Mouse (Mus musculus): ENCODE data around the gene N4bp2l2. TPM values are rescaled to one million over a fixed set of nuclear protein-coding genes. Genes with fewer than 3 reads are reported as not detected.

The N4bp2l2 gene
- polyA plus RNA-seq, 1 experiment from 2014 or later: 49.9 TPM

- H3K9ac ChIP-seq (ENCODE audit: low read depth, low read length): no peak within 1 kb of the TSS
- no peaks in the 10 kb centered on the region for H3K36me3 ChIP-seq (ENCODE audit: control insufficient read depth, insufficient read depth, low read length)
- WGBS (ENCODE audit: insufficient replicate concordance): 90% methylated on average over 7 of the region's 7 CpGs
- no peaks in the 10 kb centered on the region for H3K9me3 ChIP-seq (replicated peaks; ENCODE audit: control insufficient read depth, low read length)
- ATAC-seq (replicated peaks; ENCODE audit: insufficient number of reproducible peaks, low FRiP score, low TSS enrichment): no peak
- no peak within 1 kb of the TSS for H3K27ac ChIP-seq (ENCODE audit: low read depth, low read length)
- H3K4me3 ChIP-seq (ENCODE audit: low read depth, low read length): no peak within 1 kb of the TSS
- H3K4me1 ChIP-seq (ENCODE audit: control insufficient read depth, insufficient read depth, low read length): peaks cover 3% of the 10 kb centered on the region; the same call in 1 of the 2 replicates
- H3K4me2 ChIP-seq: no peak within 1 kb of the TSS
- H3K27me3 ChIP-seq (ENCODE audit: control insufficient read depth, insufficient read depth, low read length): peaks cover 17% of the 10 kb centered on the region
Measured at GRCm38 (mm10) chr5:150597088-150597487, 68.9 kb downstream of the N4bp2l2 start, which contains the start of gene N4bp2l1. TSS of gene N4bp2l1 (minus strand) at chr5:150597188.

GRCm38 (mm10) chr5:150595366-150596016 is 70.5 kb downstream of the N4bp2l2 start:
- H3K4me1 ChIP-seq (ENCODE audit: control insufficient read depth, insufficient read depth, low read length): peaks cover 3% of the 10 kb centered on the region; the same call in 1 of the 2 replicates
- no peak overlapping the region for H3K27ac ChIP-seq (ENCODE audit: low read depth, low read length)
- WGBS (ENCODE audit: insufficient replicate concordance): 45% methylated on average over 11 of the region's 11 CpGs
- H3K4me2 ChIP-seq: no peak overlapping the region
- no peaks in the 10 kb centered on the region for H3K36me3 ChIP-seq (ENCODE audit: control insufficient read depth, insufficient read depth, low read length)
- H3K4me3 ChIP-seq (ENCODE audit: low read depth, low read length): no peak overlapping the region
- no peaks in the 10 kb centered on the region for H3K9me3 ChIP-seq (replicated peaks; ENCODE audit: control insufficient read depth, low read length)
- ATAC-seq (replicated peaks; ENCODE audit: insufficient number of reproducible peaks, low FRiP score, low TSS enrichment): no peak
- H3K27me3 ChIP-seq (ENCODE audit: control insufficient read depth, insufficient read depth, low read length): peaks cover 19% of the 10 kb centered on the region
- no peak overlapping the region for H3K9ac ChIP-seq (ENCODE audit: low read depth, low read length)

GRCm38 (mm10) chr5:150594649-150595339 is 71.2 kb downstream of the N4bp2l2 start:
- Histone ChIP-seq H3K36me3 (ENCODE audit: control insufficient read depth, insufficient read depth, low read length) (no peaks in the 10 kb centered on the region), H3K27me3 (ENCODE audit: control insufficient read depth, insufficient read depth, low read length) (peaks cover 19% of the 10 kb centered on the region), H3K9ac (ENCODE audit: low read depth, low read length) (peak overlapping the region; percentile 68), H3K27ac (ENCODE audit: low read depth, low read length) (no peak overlapping the region), H3K4me3 (ENCODE audit: low read depth, low read length) (peak overlapping the region; percentile 63), H3K4me1 (ENCODE audit: control insufficient read depth, insufficient read depth, low read length) (peaks cover 3% of the 10 kb centered on the region; the same call in 1 of the 2 replicates), H3K4me2 (peak overlapping the region; percentile 99), H3K9me3 (replicated peaks; ENCODE audit: control insufficient read depth, low read length) (no peaks in the 10 kb centered on the region)
- ATAC-seq (replicated peaks; ENCODE audit: insufficient number of reproducible peaks, low FRiP score, low TSS enrichment): no peak; the same call in 1 of the 2 replicates
- WGBS (ENCODE audit: insufficient replicate concordance): 7% methylated on average over 17 of the region's 17 CpGs

GRCm38 (mm10) chr5:150593756-150594648 is 72.0 kb downstream of the N4bp2l2 start:
- under 1% methylated on average over 88 of the region's 102 CpGs for WGBS (ENCODE audit: insufficient replicate concordance)
- Histone ChIP-seq H3K27ac (ENCODE audit: low read depth, low read length) (no peak overlapping the region), H3K4me3 (ENCODE audit: low read depth, low read length) (peak overlapping the region; percentile 63), H3K4me2 (peak overlapping the region; percentile 99), H3K36me3 (ENCODE audit: control insufficient read depth, insufficient read depth, low read length) (no peaks in the 10 kb centered on the region), H3K9me3 (replicated peaks; ENCODE audit: control insufficient read depth, low read length) (no peaks in the 10 kb centered on the region), H3K27me3 (ENCODE audit: control insufficient read depth, insufficient read depth, low read length) (peaks cover 19% of the 10 kb centered on the region), H3K4me1 (ENCODE audit: control insufficient read depth, insufficient read depth, low read length) (peaks cover 3% of the 10 kb centered on the region; the same call in 1 of the 2 replicates), H3K9ac (ENCODE audit: low read depth, low read length) (peak overlapping the region; percentile 68)
- peak; percentile 80 for ATAC-seq (replicated peaks; ENCODE audit: insufficient number of reproducible peaks, low FRiP score, low TSS enrichment)

- Histone ChIP-seq H3K4me1 (ENCODE audit: control insufficient read depth, insufficient read depth, low read length) (peaks cover 3% of the 10 kb centered on the region; the same call in 1 of the 2 replicates), H3K4me3 (ENCODE audit: low read depth, low read length) (peak overlapping the region; percentile 63), H3K9ac (ENCODE audit: low read depth, low read length) (peak overlapping the region; percentile 68), H3K27ac (ENCODE audit: low read depth, low read length) (no peak overlapping the region), H3K4me2 (peak overlapping the region; percentile 99), H3K36me3 (ENCODE audit: control insufficient read depth, insufficient read depth, low read length) (no peaks in the 10 kb centered on the region), H3K9me3 (replicated peaks; ENCODE audit: control insufficient read depth, low read length) (no peaks in the 10 kb centered on the region), H3K27me3 (ENCODE audit: control insufficient read depth, insufficient read depth, low read length) (peaks cover 19% of the 10 kb centered on the region)
- WGBS (ENCODE audit: insufficient replicate concordance): 11% methylated on average over 36 of the region's 40 CpGs
- 0 out of 2 replicates have a peak, but pooled peaks have one; percentile 3 for ATAC-seq (replicated peaks; ENCODE audit: insufficient number of reproducible peaks, low FRiP score, low TSS enrichment)
Measured at GRCm38 (mm10) chr5:150592904-150593755, 72.9 kb downstream of the N4bp2l2 start.

GRCm38 (mm10) chr5:150592186-150592903 is 73.6 kb downstream of the N4bp2l2 start:
- WGBS (ENCODE audit: insufficient replicate concordance): 70% methylated on average over 13 of the region's 13 CpGs

GRCm38 (mm10) chr5:150589945-150590344 is 76.0 kb downstream of the N4bp2l2 start:
- H3K4me1 ChIP-seq (ENCODE audit: control insufficient read depth, insufficient read depth, low read length): peaks cover 3% of the 10 kb centered on the region; the same call in 1 of the 2 replicates
- H3K27ac ChIP-seq (ENCODE audit: low read depth, low read length): no peak overlapping the region
- WGBS (ENCODE audit: insufficient replicate concordance): 54% methylated on average over 2 of the region's 2 CpGs
- peaks cover 16% of the 10 kb centered on the region for H3K27me3 ChIP-seq (ENCODE audit: control insufficient read depth, insufficient read depth, low read length)
- no peak for ATAC-seq (replicated peaks; ENCODE audit: insufficient number of reproducible peaks, low FRiP score, low TSS enrichment)
- H3K9me3 ChIP-seq (replicated peaks; ENCODE audit: control insufficient read depth, low read length): no peaks in the 10 kb centered on the region
- H3K4me3 ChIP-seq (ENCODE audit: low read depth, low read length): no peak overlapping the region
- H3K9ac ChIP-seq (ENCODE audit: low read depth, low read length): no peak overlapping the region
- H3K36me3 ChIP-seq (ENCODE audit: control insufficient read depth, insufficient read depth, low read length): no peaks in the 10 kb centered on the region
- H3K4me2 ChIP-seq: no peak overlapping the region

More at GRCm38 (mm10) chr5:150592186-150592903, 73.6 kb downstream of the N4bp2l2 start:
- peaks cover 19% of the 10 kb centered on the region for H3K27me3 ChIP-seq (ENCODE audit: control insufficient read depth, insufficient read depth, low read length)
- peak overlapping the region; percentile 99 for H3K4me2 ChIP-seq
- peaks cover 3% of the 10 kb centered on the region; the same call in 1 of the 2 replicates for H3K4me1 ChIP-seq (ENCODE audit: control insufficient read depth, insufficient read depth, low read length)
- ATAC-seq (replicated peaks; ENCODE audit: insufficient number of reproducible peaks, low FRiP score, low TSS enrichment): no peak
- H3K4me3 ChIP-seq (ENCODE audit: low read depth, low read length): no peak overlapping the region
- no peaks in the 10 kb centered on the region for H3K36me3 ChIP-seq (ENCODE audit: control insufficient read depth, insufficient read depth, low read length)
- no peak overlapping the region for H3K9ac ChIP-seq (ENCODE audit: low read depth, low read length)
- no peak overlapping the region for H3K27ac ChIP-seq (ENCODE audit: low read depth, low read length)
- no peaks in the 10 kb centered on the region for H3K9me3 ChIP-seq (replicated peaks; ENCODE audit: control insufficient read depth, low read length)
